32 mouse cellular contexts compared by ENCODE assay signal in the genomic region with DNA sequence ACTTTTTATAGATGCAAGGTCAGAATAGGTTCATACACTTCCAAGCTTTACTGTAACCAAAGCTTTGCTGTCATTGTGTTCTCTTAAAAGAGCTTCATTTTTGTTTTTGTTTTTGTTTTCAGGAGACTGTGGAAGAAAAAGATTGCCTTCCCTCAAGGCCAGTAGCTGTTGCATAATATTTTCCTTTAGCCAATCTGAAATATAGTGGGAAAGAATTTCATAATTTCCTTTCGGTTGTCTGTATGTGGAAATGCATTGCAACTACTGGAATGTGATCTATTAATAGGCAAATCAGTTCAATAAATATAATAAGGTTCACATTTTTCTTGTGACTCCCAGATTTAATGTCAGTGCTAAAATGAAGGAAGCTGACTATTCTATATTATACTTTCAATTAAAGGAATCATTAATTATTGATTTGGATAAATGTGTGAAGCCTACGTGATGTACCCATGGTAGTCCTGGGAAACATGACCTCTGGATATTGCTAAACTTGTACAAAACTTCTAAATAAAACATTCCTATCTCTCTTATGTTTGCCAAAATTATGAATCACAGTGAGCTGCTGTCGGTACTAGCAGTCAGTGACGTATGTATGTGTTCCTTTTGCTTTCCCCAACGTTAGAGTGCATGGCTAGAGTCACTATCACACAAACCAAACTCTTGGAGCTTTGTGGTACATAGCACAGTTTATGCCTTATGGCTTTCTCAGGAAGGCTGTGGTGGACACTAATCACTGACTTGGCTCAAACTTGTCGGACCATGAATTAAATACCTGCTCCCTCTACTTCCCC.
DNase-seq lines count a peak whose midpoint lies in the region; ATAC-seq lines count a peak whose summit lies in the region.
"Had no signal": no experiment of that assay in that cellular context is flagged by ENCODE, and none has a peak within 500 bp of the region (broad histone marks: within the 10 kb centered on the region; RNA-seq: fewer than 3 reads in every experiment).

No protein-coding gene starts in this region.

- H3K9ac ChIP-seq in lung, embryonic 15.5 days, result no peak overlapping the region
- H3K9ac ChIP-seq: embryonic facial prominence, embryonic 12.5 days; embryonic facial prominence, embryonic 15.5 days; forebrain, embryonic 13.5 days; heart, embryonic 13.5 days; hindbrain, embryonic 13.5 days; intestine, embryonic 15.5 days had no signal

- 54% methylated on average over 6 of the region's 6 CpGs for WGBS in lung, embryonic 15.5 days

- DNase-seq in lung, postnatal 25 days (ENCODE audit: low spot score), result no peak
- peak; percentile 63 for DNase-seq in 3T3-L1 (ENCODE audit: low read depth, low spot score)
- peak; percentile 52 for DNase-seq in adipocyte (ENCODE audit: low spot score)
- DNase-seq in fibroblast of lung, adult 2 months (ENCODE audit: low read depth), result peak; percentile 51
- no peak for DNase-seq in left cerebral cortex, adult 11 months (ENCODE audit: low spot score)
- no peak for DNase-seq in gastrocnemius, postnatal 25 days
- DNase-seq in left cerebral cortex, postnatal 14 days (ENCODE audit: low spot score in 2 of 2), result no peak
- DNase-seq: adrenal gland, adult 2 months; adrenal gland, postnatal 14 days; cerebellum, adult 11 months; cerebellum, adult 2 months; cerebellum, adult 9-11 months; cerebellum, postnatal 25 days; gastrocnemius, adult 2 months; gastrocnemius, postnatal 14 days; heart, adult 2 months; heart, postnatal 14 days; kidney, adult 11 months had no signal

- ATAC-seq in lung, embryonic 15.5 days (ENCODE audit: borderline replicate concordance, extremely low read depth, low FRiP score, low TSS enrichment), result peak; percentile 34; the same call in 1 of the 2 replicates
- ATAC-seq: activated CD4-positive, CD25-positive, alpha-beta regulatory T cell, adult 4 months; CD4-positive, CD25-positive, alpha-beta regulatory T cell, adult 4 months; forebrain, embryonic 13.5 days; forebrain, embryonic 16.5 days; hindbrain, embryonic 16.5 days; intestine, embryonic 15.5 days had no signal

- H3K4me3 ChIP-seq in lung, embryonic 15.5 days, result no peak overlapping the region
- H3K4me3 ChIP-seq: embryonic facial prominence, embryonic 12.5 days; embryonic facial prominence, embryonic 15.5 days; erythroblast, embryonic 14.5 days; forebrain, embryonic 10.5 days; forebrain, embryonic 13.5 days; gastrocnemius, adult 2 months; heart, adult 2 months; heart, embryonic 10.5 days; heart, embryonic 13.5 days; hindbrain, embryonic 13.5 days; intestine, embryonic 15.5 days had no signal

- peaks cover 14% of the 10 kb centered on the region for H3K4me1 ChIP-seq in lung, embryonic 15.5 days
- H3K4me1 ChIP-seq: embryonic facial prominence, embryonic 12.5 days; embryonic facial prominence, embryonic 15.5 days; forebrain, embryonic 10.5 days; forebrain, embryonic 13.5 days; heart, embryonic 10.5 days; heart, embryonic 13.5 days; hindbrain, embryonic 13.5 days; intestine, embryonic 15.5 days had no signal

- H3K27me3 ChIP-seq in lung, embryonic 15.5 days, result no peaks in the 10 kb centered on the region
- H3K27me3 ChIP-seq: embryonic facial prominence, embryonic 12.5 days; embryonic facial prominence, embryonic 15.5 days; forebrain, embryonic 13.5 days; heart, embryonic 13.5 days; hindbrain, embryonic 13.5 days; intestine, embryonic 15.5 days had no signal

- no peaks in the 10 kb centered on the region for H3K36me3 ChIP-seq in lung, embryonic 15.5 days
- H3K36me3 ChIP-seq: embryonic facial prominence, embryonic 12.5 days; embryonic facial prominence, embryonic 15.5 days; forebrain, embryonic 10.5 days; heart, embryonic 10.5 days; heart, embryonic 13.5 days; hindbrain, embryonic 13.5 days; intestine, embryonic 15.5 days had no signal

- H3K9me3 ChIP-seq in lung, embryonic 15.5 days, result no peaks in the 10 kb centered on the region
- H3K9me3 ChIP-seq: embryonic facial prominence, embryonic 12.5 days; embryonic facial prominence, embryonic 15.5 days; forebrain, embryonic 10.5 days; forebrain, embryonic 13.5 days; heart, embryonic 10.5 days; heart, embryonic 13.5 days; hindbrain, embryonic 13.5 days; intestine, embryonic 15.5 days had no signal

- intact Hi-C loops in left cerebral cortex, postnatal 14 days (cut with DNase I), result no loop called here

- H3K27ac ChIP-seq in lung, embryonic 15.5 days, result peak overlapping the region; percentile 16; the same call in 1 of the 2 replicates
- H3K27ac ChIP-seq: embryonic facial prominence, embryonic 12.5 days; embryonic facial prominence, embryonic 15.5 days; forebrain, embryonic 10.5 days; forebrain, embryonic 13.5 days; gastrocnemius, adult 2 months; heart, adult 2 months; heart, embryonic 10.5 days; heart, embryonic 13.5 days; hindbrain, embryonic 13.5 days; intestine, embryonic 15.5 days had no signal

- no peak overlapping the region for H3K4me2 ChIP-seq in lung, embryonic 15.5 days
- H3K4me2 ChIP-seq: embryonic facial prominence, embryonic 12.5 days; embryonic facial prominence, embryonic 15.5 days; forebrain, embryonic 13.5 days; heart, embryonic 13.5 days; hindbrain, embryonic 13.5 days; intestine, embryonic 15.5 days had no signal

Comparison
In these comparisons a context has a peak if more than half of its experiments do, and no peak if none do; other contexts are left out.
1. DNase-seq: peak in 3T3-L1 (single experiment), adipocyte (single experiment) and fibroblast of lung, adult 2 months (single experiment); none in lung, postnatal 25 days (single experiment), left cerebral cortex, adult 11 months (single experiment), gastrocnemius, postnatal 25 days (single experiment) and left cerebral cortex, postnatal 14 days (0 of 2).